Mouse (Mus musculus): ENCODE measurements at regions not wholly inside any gene's neighbourhood (a gene's known extent, or its start where the extent isn't known, plus 50 kb on each side); places are given as distances from the start of the nearest gene placed in this dataset.
A peak's percentile ranks its signal among the peaks of the same experiment; 100 is the strongest.

- H3K4me3 ChIP-seq, result no peak overlapping the region
- TF ChIP-seq CTCF (IDR thresholded peaks at IDR 0.05), result peak; percentile 13
- no peak for DNase-seq (ENCODE audit: extremely low spot score in 1 of 2, low spot score in 2 of 2)
- intact Hi-C loops (cut with DNase I), result loop anchor here (5.0 kb wide), 1 partner anchor 137 kb away; no protein-coding TSS in a partner anchor
- no peak overlapping the region for H3K27ac ChIP-seq
Measured at GRCm38 (mm10) chr14:60439106-60439505, 66.0 kb downstream of the Amer2 start.

- no peak overlapping the region for H3K4me3 ChIP-seq
- no peak for TF ChIP-seq CTCF (IDR thresholded peaks at IDR 0.05)
- no peak for DNase-seq (ENCODE audit: extremely low spot score in 1 of 2, low spot score in 2 of 2)
- intact Hi-C loops (cut with DNase I), result no loop called here
- no peak overlapping the region for H3K27ac ChIP-seq
Measured at GRCm38 (mm10) chr14:60443821-60444551, 70.9 kb downstream of the Amer2 start.

GRCm38 (mm10) chr14:60444552-60444937, 71.5 kb downstream of the Amer2 start:
- Histone ChIP-seq H3K27ac (no peak overlapping the region), H3K4me3 (no peak overlapping the region)
- intact Hi-C loops (cut with DNase I), result no loop called here
- no peak for DNase-seq (ENCODE audit: extremely low spot score in 1 of 2, low spot score in 2 of 2)
- no peak for TF ChIP-seq CTCF (IDR thresholded peaks at IDR 0.05)

- DNase-seq (ENCODE audit: extremely low spot score in 1 of 2, low spot score in 2 of 2), result no peak
- intact Hi-C loops (cut with DNase I), result no loop called here
- Histone ChIP-seq H3K4me3 (no peak overlapping the region), H3K27ac (no peak overlapping the region)
- no peak for TF ChIP-seq CTCF (IDR thresholded peaks at IDR 0.05)
Measured at GRCm38 (mm10) chr14:60446037-60446436, 73.0 kb downstream of the Amer2 start.

- Histone ChIP-seq H3K4me3 (no peak overlapping the region), H3K27ac (no peak overlapping the region)
- intact Hi-C loops (cut with DNase I), result no loop called here
- no peak for TF ChIP-seq CTCF (IDR thresholded peaks at IDR 0.05)
- DNase-seq (ENCODE audit: extremely low spot score in 1 of 2, low spot score in 2 of 2), result no peak
Measured at GRCm38 (mm10) chr14:60451216-60451615, 78.2 kb downstream of the Amer2 start.

GRCm38 (mm10) chr14:60451684-60452083, 78.6 kb downstream of the Amer2 start:
- DNase-seq (ENCODE audit: extremely low spot score in 1 of 2, low spot score in 2 of 2), result no peak
- no peak overlapping the region for H3K27ac ChIP-seq
- intact Hi-C loops (cut with DNase I), result no loop called here
- peak; percentile 11 for TF ChIP-seq CTCF (IDR thresholded peaks at IDR 0.05)
- H3K4me3 ChIP-seq, result no peak overlapping the region

GRCm38 (mm10) chr14:60456767-60457166, 83.7 kb downstream of the Amer2 start:
- intact Hi-C loops (cut with DNase I), result no loop called here
- no peak for DNase-seq (ENCODE audit: extremely low spot score in 1 of 2, low spot score in 2 of 2)
- Histone ChIP-seq H3K4me3 (no peak overlapping the region), H3K27ac (no peak overlapping the region)
- no peak for TF ChIP-seq CTCF (IDR thresholded peaks at IDR 0.05)

GRCm38 (mm10) chr14:60484996-60485888, 112.2 kb downstream of the Amer2 start:
- Histone ChIP-seq H3K27ac (no peak overlapping the region), H3K4me3 (peak overlapping the region; percentile 45)
- DNase-seq (ENCODE audit: extremely low spot score in 1 of 2, low spot score in 2 of 2), result peak; percentile 54 to 57
- intact Hi-C loops (cut with DNase I), result no loop called here
- no peak for TF ChIP-seq CTCF (IDR thresholded peaks at IDR 0.05)

GRCm38 (mm10) chr14:60485889-60486274, 112.8 kb downstream of the Amer2 start:
- TF ChIP-seq CTCF (IDR thresholded peaks at IDR 0.05), result peak; percentile 4
- intact Hi-C loops (cut with DNase I), result no loop called here
- DNase-seq (ENCODE audit: extremely low spot score in 1 of 2, low spot score in 2 of 2), result no peak
- H3K4me3 ChIP-seq, result peak overlapping the region; percentile 45
- no peak overlapping the region for H3K27ac ChIP-seq

GRCm38 (mm10) chr14:60486278-60486935, 113.3 kb downstream of the Amer2 start:
- H3K27ac ChIP-seq, result no peak overlapping the region
- H3K4me3 ChIP-seq, result no peak overlapping the region
- DNase-seq (ENCODE audit: extremely low spot score in 1 of 2, low spot score in 2 of 2), result no peak
- TF ChIP-seq CTCF (IDR thresholded peaks at IDR 0.05), result no peak
- intact Hi-C loops (cut with DNase I), result no loop called here

GRCm38 (mm10) chr14:60489111-60489510, 116.1 kb downstream of the Amer2 start:
- Histone ChIP-seq H3K4me3 (no peak overlapping the region), H3K27ac (no peak overlapping the region)
- DNase-seq (ENCODE audit: extremely low spot score in 1 of 2, low spot score in 2 of 2), result no peak
- no peak for TF ChIP-seq CTCF (IDR thresholded peaks at IDR 0.05)
- intact Hi-C loops (cut with DNase I), result no loop called here

GRCm38 (mm10) chr14:60490886-60491285, 117.8 kb downstream of the Amer2 start:
- DNase-seq (ENCODE audit: extremely low spot score in 1 of 2, low spot score in 2 of 2), result no peak

More at GRCm38 (mm10) chr14:60490886-60491285, 117.8 kb downstream of the Amer2 start:
- no peak overlapping the region for H3K4me3 ChIP-seq
- intact Hi-C loops (cut with DNase I), result no loop called here
- H3K27ac ChIP-seq, result no peak overlapping the region
- TF ChIP-seq CTCF (IDR thresholded peaks at IDR 0.05), result no peak
